Mouse (Mus musculus) left cerebral cortex, adult 11 months (tissue): ENCODE measurements around the gene BC035044.
"Not testable (repeated sequence)": the region's sequence is repeated elsewhere in the genome, so short reads cannot be mapped to it uniquely, and the experiment has no call there.

ENCODE experiments used
- DNase-seq: peaks from one replicate; pipeline ENCODE4 v3.0.0; 2022; ENCODE audit warnings: low spot score

Gene BC035044

GRCm38 (mm10) chr6:128850671-128851070 lies 40.3 kb downstream of the BC035044 start:
- no peak for DNase-seq

GRCm38 (mm10) chr6:128849902-128850301 lies 41.0 kb downstream of the BC035044 start:
- DNase-seq = no peak

GRCm38 (mm10) chr6:128847401-128847800 lies 43.5 kb downstream of the BC035044 start:
- no peak for DNase-seq

GRCm38 (mm10) chr6:128845998-128846542 lies 44.9 kb downstream of the BC035044 start:
- no peak for DNase-seq

GRCm38 (mm10) chr6:128845319-128845979 lies 45.5 kb downstream of the BC035044 start:
- peak; percentile 81 for DNase-seq

GRCm38 (mm10) chr6:128844586-128845080 lies 46.3 kb downstream of the BC035044 start:
- DNase-seq = no peak

GRCm38 (mm10) chr6:128844131-128844530 lies 46.8 kb downstream of the BC035044 start:
- no peak for DNase-seq

GRCm38 (mm10) chr6:128843479-128843992 lies 47.4 kb downstream of the BC035044 start:
- DNase-seq = no peak

- peak; percentile 91 for DNase-seq
Observed at GRCm38 (mm10) chr6:128842945-128843478, 47.9 kb downstream of the BC035044 start.

- no peak for DNase-seq
Observed at GRCm38 (mm10) chr6:128842356-128842944, 48.5 kb downstream of the BC035044 start.

GRCm38 (mm10) chr6:128841327-128842089 lies 49.4 kb downstream of the BC035044 start:
- no peak for DNase-seq

- not testable (repeated sequence) for DNase-seq
Observed at GRCm38 (mm10) chr6:128840669-128841068, 50.3 kb downstream of the BC035044 start.

- no peak for DNase-seq
Observed at GRCm38 (mm10) chr6:128839921-128840320, 51.0 kb downstream of the BC035044 start.

GRCm38 (mm10) chr6:128839266-128839771 lies 51.6 kb downstream of the BC035044 start:
- peak; percentile 77 for DNase-seq

GRCm38 (mm10) chr6:128838342-128839265 lies 52.3 kb downstream of the BC035044 start:
- DNase-seq = peak; percentile 83

- no peak for DNase-seq
Observed at GRCm38 (mm10) chr6:128837454-128838341, 53.2 kb downstream of the BC035044 start.

GRCm38 (mm10) chr6:128836955-128837334 lies 54.0 kb downstream of the BC035044 start:
- DNase-seq = no peak

- DNase-seq = no peak
Observed at GRCm38 (mm10) chr6:128836191-128836954, 54.6 kb downstream of the BC035044 start.

- no peak for DNase-seq
Observed at GRCm38 (mm10) chr6:128835571-128835970, 55.4 kb downstream of the BC035044 start.
